Mouse (Mus musculus): Measurements from ENCODE around the gene Ndufa7.

Ndufa7 gene

DNA sequence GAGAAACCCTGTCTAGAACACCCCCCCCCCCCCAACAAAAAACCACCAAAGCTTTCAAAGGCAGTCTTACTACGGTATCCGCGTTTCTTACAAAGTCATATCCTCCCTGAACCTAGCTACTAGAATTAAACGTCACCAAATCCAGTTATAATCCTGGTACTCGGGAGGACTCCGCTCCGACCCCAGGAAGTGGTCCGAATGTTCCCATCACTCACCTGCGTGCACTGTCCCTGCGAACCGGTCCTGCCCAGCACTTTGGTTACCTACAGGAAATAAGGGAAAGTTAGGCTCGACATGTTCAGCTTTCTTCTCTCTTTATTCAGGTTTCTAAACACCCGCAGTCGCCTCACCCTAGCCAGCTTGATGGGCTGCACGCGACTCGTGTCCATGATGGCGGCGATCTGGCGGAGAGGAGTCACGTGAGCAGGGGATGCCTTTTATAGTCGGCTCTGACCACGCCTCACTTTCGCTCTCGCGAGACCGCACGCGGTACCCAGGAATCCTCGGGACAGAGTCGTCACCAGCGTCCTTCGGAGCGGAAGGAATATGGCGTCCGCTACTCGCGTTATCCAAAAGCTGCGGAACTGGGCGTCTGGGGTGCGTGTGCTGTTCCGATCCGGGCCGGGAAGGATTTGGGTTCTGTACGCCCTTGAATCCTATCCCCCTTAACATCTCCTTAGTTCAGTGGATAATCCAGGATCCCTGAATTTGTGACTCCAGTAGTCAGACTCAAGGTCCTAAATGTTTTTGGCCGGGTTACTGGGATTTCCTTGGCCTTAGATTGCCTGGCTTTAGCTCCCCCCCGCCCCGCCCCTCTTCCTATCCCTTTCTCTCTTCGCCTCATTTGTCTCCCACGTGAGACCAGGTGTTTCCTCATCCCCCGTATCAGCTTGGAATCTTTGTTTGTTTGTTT lies at the start of gene Ndufa7, which contains the start of gene Rps28:
Ndufa7 (plus strand) TSS at position 489 of the 913 bp plus-strand sequence.
Rps28 (minus strand) TSS at position 479 of the 913 bp plus-strand sequence.
- DNase-seq (ENCODE audit: low spot score in 2 of 2), result peak; percentile 94 to 98

GRCm38 (mm10) chr17:33774573-33775155 lies 49.7 kb upstream of the Ndufa7 start:
- no peak for DNase-seq (ENCODE audit: low spot score in 2 of 2)

GRCm38 (mm10) chr17:33775287-33775686 lies 49.1 kb upstream of the Ndufa7 start:
- DNase-seq (ENCODE audit: low spot score in 2 of 2), result no peak

DNA sequence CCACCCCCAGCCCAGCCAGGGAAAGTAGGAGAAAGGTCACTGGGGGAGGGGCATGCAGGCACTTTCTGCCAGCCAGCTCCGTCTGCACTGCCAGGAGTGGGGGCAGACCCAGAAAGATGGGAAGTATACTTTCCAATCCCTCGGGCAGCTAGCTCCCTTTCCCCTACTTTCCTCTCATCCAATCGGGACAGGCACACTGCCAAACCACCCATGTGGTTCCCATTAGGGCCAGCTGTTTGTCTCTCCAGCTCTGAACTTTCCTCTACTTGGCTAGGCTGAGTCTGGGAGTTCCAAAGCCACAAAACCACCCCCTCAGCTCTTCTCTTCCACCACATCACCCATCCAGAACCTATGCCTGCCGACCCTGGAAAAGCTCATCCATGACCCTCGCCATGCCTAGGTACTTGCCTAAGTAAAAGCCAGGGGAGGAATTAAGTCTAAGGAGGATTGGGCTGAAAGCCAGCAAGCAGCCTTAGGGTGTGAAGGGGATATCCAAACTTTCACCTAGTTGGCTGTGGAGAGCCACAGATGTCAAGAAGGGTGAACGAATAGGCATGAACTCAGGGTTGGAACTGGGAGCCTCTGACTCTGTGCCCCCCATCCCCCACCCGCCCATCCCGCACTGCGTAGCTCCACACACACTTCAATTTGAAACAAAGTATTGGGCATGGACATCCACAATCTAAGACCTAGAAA lies 45.0 kb upstream of the Ndufa7 start:
- DNase-seq (ENCODE audit: low spot score in 2 of 2), result peak; percentile 39 to 83

DNA sequence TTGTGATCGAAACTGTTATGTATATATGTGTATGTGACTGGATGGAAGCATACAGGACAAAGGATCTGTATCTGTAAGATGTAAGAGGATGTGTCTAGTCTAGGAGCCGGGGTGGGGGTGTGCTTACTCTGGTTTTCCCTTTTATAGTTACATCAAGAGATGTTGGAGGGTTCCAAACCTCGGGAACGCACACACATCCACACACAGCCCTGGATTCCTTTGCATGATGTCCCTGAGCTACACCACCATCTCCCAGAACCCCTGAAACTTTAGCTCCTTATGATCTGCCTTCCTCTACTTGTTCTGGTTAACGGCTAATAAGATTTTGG lies 44.4 kb upstream of the Ndufa7 start:
- DNase-seq (ENCODE audit: low spot score in 2 of 2), result no peak

DNA sequence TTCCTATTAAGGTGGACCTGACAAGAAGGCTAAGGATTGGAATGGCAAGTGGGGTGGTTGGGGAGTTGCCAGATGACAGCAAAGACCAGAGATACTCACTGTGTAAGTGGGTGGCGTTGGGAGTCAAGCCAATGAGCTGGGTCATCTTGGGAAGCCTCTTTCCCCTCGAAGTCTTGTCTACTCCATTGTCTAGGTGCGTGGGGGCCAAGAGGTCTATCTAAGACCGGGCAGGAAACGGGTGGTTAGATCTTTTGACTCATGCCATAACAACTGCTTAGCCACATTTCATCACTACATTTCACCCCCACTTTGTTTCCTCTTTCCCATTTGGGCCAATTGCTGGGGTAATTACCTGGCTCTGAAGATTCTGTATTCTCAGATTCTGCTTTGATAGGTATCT lies 43.9 kb upstream of the Ndufa7 start:
- DNase-seq (ENCODE audit: low spot score in 2 of 2), result no peak

DNA sequence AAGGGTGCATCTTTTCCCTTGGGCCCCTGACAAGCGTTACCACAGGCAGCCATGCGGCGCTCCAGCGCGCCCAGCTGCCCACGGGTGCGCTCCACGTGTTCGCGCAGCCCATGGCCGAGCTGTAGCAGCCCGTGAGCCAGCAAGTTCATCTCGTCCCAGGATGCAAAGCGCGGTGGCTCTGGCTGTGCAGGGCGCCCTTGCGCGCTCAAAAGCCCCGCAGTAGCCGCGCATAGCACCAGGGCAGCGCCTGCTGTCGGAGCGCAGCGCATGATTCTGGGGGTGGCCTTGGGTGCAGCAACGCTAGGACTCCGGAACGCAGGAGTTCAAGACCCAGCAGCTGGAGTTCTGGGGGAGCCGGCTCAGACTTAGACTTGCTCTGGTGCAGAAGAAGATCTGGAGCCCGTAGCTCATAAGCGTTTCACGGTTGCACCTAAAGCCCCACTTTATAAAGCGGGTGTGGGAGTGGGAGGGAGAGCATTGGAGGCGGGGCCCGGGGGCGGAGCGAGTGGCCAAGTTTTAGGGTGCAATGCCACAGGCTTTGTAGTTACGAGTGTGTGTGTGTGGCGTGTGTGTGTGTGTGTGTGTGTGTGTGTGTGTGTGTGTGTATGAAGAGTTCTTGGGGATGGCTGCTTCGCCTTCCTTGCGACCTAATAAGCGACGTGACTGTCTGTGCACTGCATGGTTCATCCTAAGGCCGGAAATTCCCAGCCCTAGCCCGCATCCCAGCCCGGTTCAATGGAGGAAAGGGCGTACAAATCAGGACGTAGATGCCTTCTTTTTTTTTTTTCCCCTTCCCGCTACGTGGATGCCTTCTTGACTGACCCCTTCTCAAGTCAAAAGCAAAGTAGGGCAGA lies 43.0 kb upstream of the Ndufa7 start, which contains the start of gene Angptl4:
Angptl4 (minus strand) TSS at position 707 of the 854 bp plus-strand sequence.
- DNase-seq (ENCODE audit: low spot score in 2 of 2), result peak in 1 of 2 experiments; percentile 44

GRCm38 (mm10) chr17:33782067-33782466 lies 42.3 kb upstream of the Ndufa7 start:
- DNase-seq (ENCODE audit: low spot score in 2 of 2), result no peak

DNA sequence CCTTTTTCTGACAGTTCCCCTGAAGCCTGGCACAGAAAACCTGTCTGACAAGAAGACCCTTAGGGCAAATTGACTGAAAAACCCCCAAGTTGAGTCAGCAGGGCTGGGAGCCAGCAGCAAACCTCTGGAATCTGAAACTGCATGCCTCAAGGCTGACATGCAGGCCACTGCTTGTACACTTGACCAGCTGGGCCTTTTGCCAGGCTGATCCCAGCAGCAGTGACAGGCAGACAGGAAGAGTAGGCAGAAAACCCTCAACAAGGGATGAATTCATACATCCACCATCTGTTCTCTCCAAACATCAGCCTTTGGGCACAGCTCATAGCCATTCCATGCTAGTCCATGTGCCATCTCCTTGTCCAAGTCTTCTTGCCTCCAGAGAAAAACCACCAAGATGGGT lies 41.0 kb upstream of the Ndufa7 start:
- DNase-seq (ENCODE audit: low spot score in 2 of 2), result peak in 1 of 2 experiments; percentile 46

GRCm38 (mm10) chr17:33784939-33785338 lies 39.4 kb upstream of the Ndufa7 start:
- DNase-seq (ENCODE audit: low spot score in 2 of 2), result no peak

- DNase-seq (ENCODE audit: low spot score in 2 of 2), result peak in 1 of 2 experiments; percentile 18
Measured at GRCm38 (mm10) chr17:33786375-33786774, 38.0 kb upstream of the Ndufa7 start.

GRCm38 (mm10) chr17:33788732-33789131 lies 35.6 kb upstream of the Ndufa7 start:
- DNase-seq (ENCODE audit: low spot score in 2 of 2), result no peak

- DNase-seq (ENCODE audit: low spot score in 2 of 2), result no peak
Measured at GRCm38 (mm10) chr17:33798306-33798705, 26.1 kb upstream of the Ndufa7 start.

DNA sequence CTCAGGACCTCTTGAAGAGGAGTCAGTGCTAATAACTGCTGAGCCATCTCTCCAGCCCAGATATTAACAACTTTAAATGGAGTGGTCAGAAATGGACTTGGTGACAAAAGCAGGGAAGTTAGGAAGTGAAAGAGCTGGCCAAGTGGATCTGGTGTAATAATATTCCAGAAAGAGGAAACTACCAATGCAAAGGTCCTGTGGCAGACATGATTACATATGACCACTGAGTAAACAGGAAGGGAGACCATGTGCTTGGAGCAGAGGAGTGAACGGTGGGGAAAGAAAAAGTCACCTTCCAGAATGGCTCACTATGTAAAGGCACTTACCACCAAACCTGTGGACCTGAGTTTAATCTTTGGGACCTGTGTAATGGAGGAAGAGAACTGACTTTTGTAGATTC lies 25.1 kb upstream of the Ndufa7 start:
- no peak for DNase-seq (ENCODE audit: low spot score in 2 of 2)

- no peak for DNase-seq (ENCODE audit: low spot score in 2 of 2)
Measured at GRCm38 (mm10) chr17:33802221-33802620, 22.2 kb upstream of the Ndufa7 start.

GRCm38 (mm10) chr17:33804205-33804604 lies 20.2 kb upstream of the Ndufa7 start:
- no peak for DNase-seq (ENCODE audit: low spot score in 2 of 2)

GRCm38 (mm10) chr17:33804745-33805144 lies 19.6 kb upstream of the Ndufa7 start:
- no peak for DNase-seq (ENCODE audit: low spot score in 2 of 2)

- no peak for DNase-seq (ENCODE audit: low spot score in 2 of 2)
Measured at GRCm38 (mm10) chr17:33807181-33807888, 17.0 kb upstream of the Ndufa7 start.

DNA sequence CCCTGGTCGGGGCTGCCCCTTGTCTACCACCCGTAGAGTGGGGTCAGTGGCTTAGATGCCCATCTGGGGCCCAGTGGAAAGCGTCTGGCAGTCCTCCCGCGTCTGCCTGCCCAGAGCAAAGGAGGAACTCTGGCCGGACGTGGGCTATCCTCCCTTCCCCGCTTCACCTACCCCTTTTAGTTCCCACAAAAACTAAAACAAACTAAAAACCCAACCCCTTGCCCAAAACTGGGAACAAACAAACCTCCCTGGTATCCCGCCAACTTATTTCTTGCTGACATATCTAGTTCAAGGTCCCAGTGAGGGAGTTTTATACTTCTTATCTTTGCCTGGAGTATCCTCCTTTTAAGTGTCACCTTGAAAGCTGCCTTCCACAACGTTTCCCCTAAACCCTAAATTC lies 16.2 kb upstream of the Ndufa7 start:
- no peak for DNase-seq (ENCODE audit: low spot score in 2 of 2)

DNA sequence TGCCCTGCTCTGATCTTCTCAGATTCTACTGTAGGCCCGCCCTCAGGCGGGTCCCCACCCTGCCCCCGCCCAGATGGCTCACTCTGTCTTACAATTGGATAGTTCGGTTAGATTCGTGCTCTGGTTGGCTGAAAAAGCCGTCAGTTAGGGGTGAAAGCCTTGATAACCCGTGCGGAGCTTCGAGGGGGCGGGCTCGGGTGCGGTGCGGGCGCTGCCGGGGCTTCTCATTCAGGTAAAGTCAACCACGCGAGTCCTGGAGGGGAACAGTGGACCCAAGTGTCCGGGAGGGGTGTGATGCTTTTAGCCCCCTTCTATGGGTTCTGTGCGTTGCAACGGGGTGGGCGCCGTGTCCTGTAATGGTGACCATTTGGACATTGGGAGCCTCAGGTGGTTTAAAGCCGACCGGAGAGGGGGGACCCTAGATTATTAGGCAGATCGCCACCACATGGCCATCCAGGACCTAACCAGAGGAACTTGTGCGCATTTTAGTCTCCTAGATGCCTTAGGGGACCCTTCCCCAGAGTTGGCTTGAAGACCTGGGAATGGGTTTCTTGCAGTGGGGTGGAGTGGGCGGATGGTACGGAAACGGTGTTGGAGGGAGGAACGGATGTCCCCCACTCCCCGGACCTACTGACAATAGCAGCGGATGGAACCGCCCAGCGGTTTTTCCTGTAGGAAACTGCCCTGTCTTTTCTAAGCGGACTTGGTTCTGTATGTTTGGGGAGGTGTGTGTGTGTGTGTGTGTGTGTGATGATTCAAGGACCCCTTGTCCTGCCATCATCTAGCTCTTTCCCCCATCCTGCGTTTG lies 13.8 kb upstream of the Ndufa7 start, which contains the start of gene Kank3:
Kank3 (plus strand) TSS at position 186 of the 808 bp plus-strand sequence.
- peak; percentile 82 to 95 for DNase-seq (ENCODE audit: low spot score in 2 of 2)

Data from left cerebral cortex, adult 9 months (tissue).